ENCODE assay signal across 14 mouse cellular contexts in genomic region chr7:142478574-142478973, GRCm38 (mm10). TPM values are rescaled to one million over a fixed set of nuclear protein-coding genes. Genes with fewer than 3 reads are reported as not detected.
DNase-seq lines count a peak whose midpoint lies in the region; ATAC-seq and TF ChIP-seq lines count a peak whose summit lies in the region.
"Had no signal": no experiment of that assay in that cellular context is flagged by ENCODE, and none has a peak within 500 bp of the region (broad histone marks: within the 10 kb centered on the region; RNA-seq: fewer than 3 reads in every experiment).

No protein-coding gene starts in this region.

- no peak for TF ChIP-seq CTCF in gastrocnemius, adult 2 months (IDR thresholded peaks at IDR 0.05)
- no peak for TF ChIP-seq CTCF in lung, embryonic 14.5 days (IDR thresholded peaks at IDR 0.05; ENCODE audit: low read depth)

- intact Hi-C loops in gastrocnemius, adult 2 months (cut with DNase I), result no loop called here

- peak overlapping the region; percentile 89 for H3K27ac ChIP-seq in gastrocnemius, adult 2 months
- H3K27ac ChIP-seq in lung, embryonic 14.5 days (ENCODE audit: low read depth), result peak overlapping the region; percentile 76
- peak overlapping the region; percentile 51 for H3K27ac ChIP-seq in heart, embryonic 16.5 days (ENCODE audit: low read length)

- peak overlapping the region; percentile 73 for H3K4me3 ChIP-seq in gastrocnemius, adult 2 months
- peak overlapping the region; percentile 9; the same call in 1 of the 2 replicates for H3K4me3 ChIP-seq in lung, embryonic 14.5 days (ENCODE audit: low read depth, low read length)
- no peak overlapping the region; the same call in 1 of the 2 replicates for H3K4me3 ChIP-seq in heart, embryonic 16.5 days (ENCODE audit: low read length)
- peak overlapping the region; percentile 86 for H3K4me3 ChIP-seq in myocyte

- H3K36me3 ChIP-seq in lung, embryonic 14.5 days (ENCODE audit: insufficient read depth), result 0 out of 2 replicates have a peak, but pooled peaks cover 4% of the 10 kb centered on the region
- H3K36me3 ChIP-seq in heart, embryonic 16.5 days (ENCODE audit: control insufficient read depth, insufficient read depth), result no peaks in the 10 kb centered on the region
- H3K36me3 ChIP-seq in myocyte (ENCODE audit: control insufficient read depth, insufficient read depth), result peaks cover 4% of the 10 kb centered on the region

- H3K9ac ChIP-seq in lung, embryonic 14.5 days, result no peak overlapping the region
- peak overlapping the region; percentile 44 for H3K9ac ChIP-seq in heart, embryonic 16.5 days (ENCODE audit: low read length)

- H3K79me2 ChIP-seq in myocyte (ENCODE audit: control insufficient read depth, insufficient read depth), result peaks cover 84% of the 10 kb centered on the region

- WGBS in lung, embryonic 14.5 days, result 82% methylated on average over 2 of the region's 2 CpGs
- WGBS in heart, embryonic 16.5 days, result 75% methylated on average over 2 of the region's 2 CpGs

- no peak overlapping the region for H3ac ChIP-seq in myocyte (ENCODE audit: control insufficient read depth, insufficient read length)

- no peaks in the 10 kb centered on the region for H3K27me3 ChIP-seq in lung, embryonic 14.5 days (ENCODE audit: insufficient read depth, low read length)
- H3K27me3 ChIP-seq in heart, embryonic 16.5 days (ENCODE audit: control insufficient read depth, insufficient read depth, low read length), result no peaks in the 10 kb centered on the region
- H3K27me3 ChIP-seq in myocyte (ENCODE audit: control insufficient read depth, insufficient read depth, insufficient read length), result no peaks in the 10 kb centered on the region

- no peaks in the 10 kb centered on the region for H3K9me3 ChIP-seq in lung, embryonic 14.5 days (ENCODE audit: low read depth, low read length)
- H3K9me3 ChIP-seq in heart, embryonic 16.5 days (replicated peaks; ENCODE audit: control insufficient read depth, low read length), result no peaks in the 10 kb centered on the region

- DNase-seq in gastrocnemius, adult 2 months, result peak; percentile 26
- DNase-seq in gastrocnemius, postnatal 10 days, result no peak
- DNase-seq in lung, embryonic 14.5 days, result no peak
- no peak for DNase-seq in lung, postnatal 10 days
- no peak for DNase-seq in adrenal gland, postnatal 36 days
- DNase-seq in cerebellum, postnatal 10 days, result no peak
- DNase-seq: adrenal gland, adult 2 months; cerebellum, postnatal 25 days; kidney, adult 9 months; liver had no signal

- peaks cover 39% of the 10 kb centered on the region for H3K4me1 ChIP-seq in lung, embryonic 14.5 days (ENCODE audit: insufficient read depth)
- peaks cover 73% of the 10 kb centered on the region for H3K4me1 ChIP-seq in heart, embryonic 16.5 days (ENCODE audit: control insufficient read depth, insufficient read depth, low read length)

- no peak for ATAC-seq in lung, embryonic 14.5 days (ENCODE audit: insufficient read depth)
- ATAC-seq in heart, embryonic 16.5 days (replicated peaks; ENCODE audit: extremely low read depth, insufficient read depth, low FRiP score), result no peak

- peak overlapping the region; percentile 61 for H3K4me2 ChIP-seq in lung, embryonic 14.5 days
- H3K4me2 ChIP-seq in heart, embryonic 16.5 days (ENCODE audit: low read depth, low read length), result peak overlapping the region; percentile 29
- H3K4me2 ChIP-seq in myocyte (ENCODE audit: low read depth), result peak overlapping the region; percentile 94

- TF ChIP-seq POLR2A in myocyte (IDR thresholded peaks at IDR 0.05; ENCODE audit: insufficient read length, low read depth), result no peak

TF ChIP-seq in myocyte, 11 proteins besides CTCF, POLR2A, EP300 and RAD21:
- no peak for TF ChIP-seq TCF12 (IDR thresholded peaks at IDR 0.05; ENCODE audit: insufficient read depth, poor library complexity, severe bottlenecking)

RNA-seq across cellular contexts. Expression of gene Lsp1, which starts 18.0 kb away (rescaled TPM):
- total RNA-seq in gastrocnemius, adult 2 months (2021), result 10 to 100 TPM; 25.8 to 47.3 TPM
- total RNA-seq in gastrocnemius, postnatal 10 days (2021), result 10 to 100 TPM; 14.4 to 24.4 TPM
- polyA plus RNA-seq in lung, embryonic 14.5 days (2014; fragmentation: Nextera tagmentation; extraction: Ambion mirVana), result 98.0 and 99.6 TPM in 2 replicates
- 73.5 and 83.5 TPM in 2 replicates for polyA plus RNA-seq in heart, embryonic 16.5 days (2015; fragmentation: Nextera tagmentation; extraction: Ambion mirVana)
- 298 TPM for polyA plus RNA-seq in myocyte (2012; fragmentation: generic; extraction: Trizol)
- 10 to 100 TPM; 16.8 to 23.1 TPM for total RNA-seq in adrenal gland, postnatal 36 days (2021)

RNA-seq across cellular contexts. Expression of gene Tnnt3, which starts 20.1 kb away (rescaled TPM):
- total RNA-seq in gastrocnemius, adult 2 months (2021), result over 10,000 TPM; 28,899 to 38,022 TPM
- over 10,000 TPM; 17,146 to 18,824 TPM for total RNA-seq in gastrocnemius, postnatal 10 days (2021)
- 1.5 and 2.5 TPM in 2 replicates for polyA plus RNA-seq in lung, embryonic 14.5 days (2014; fragmentation: Nextera tagmentation; extraction: Ambion mirVana)
- polyA plus RNA-seq in heart, embryonic 16.5 days (2015; fragmentation: Nextera tagmentation; extraction: Ambion mirVana), result 5.3 and 17.1 TPM in 2 replicates
- polyA plus RNA-seq in myocyte (2012; fragmentation: generic; extraction: Trizol), result 2,107 TPM
- total RNA-seq in adrenal gland, postnatal 36 days (2021), result 1 to 10 TPM in 1 of 2 experiments, under 1 TPM in 1; 0.40 to 1.2 TPM
- total RNA-seq: adrenal gland, adult 2 months had no signal
- polyA plus RNA-seq: adrenal gland, adult 2 months had no signal

RNA-seq across cellular contexts. Expression of gene Tnni2, which starts 37.0 kb away (rescaled TPM):
- total RNA-seq in gastrocnemius, adult 2 months (2021), result over 10,000 TPM; 15,929 to 19,962 TPM
- over 10,000 TPM; 11,296 to 12,937 TPM for total RNA-seq in gastrocnemius, postnatal 10 days (2021)
- 0.86 and 1.6 TPM in 2 replicates for polyA plus RNA-seq in lung, embryonic 14.5 days (2014; fragmentation: Nextera tagmentation; extraction: Ambion mirVana)
- 14.1 and 27.0 TPM in 2 replicates for polyA plus RNA-seq in heart, embryonic 16.5 days (2015; fragmentation: Nextera tagmentation; extraction: Ambion mirVana)
- 3,238 TPM for polyA plus RNA-seq in myocyte (2012; fragmentation: generic; extraction: Trizol)
- total RNA-seq in adrenal gland, postnatal 36 days (2021), result under 1 TPM; 0.50 to 0.89 TPM
- total RNA-seq: midbrain, postnatal 0 days had no signal
- polyA plus RNA-seq: adrenal gland, adult 2 months had no signal

RNA-seq across cellular contexts. Expression of gene Syt8, which starts 43.9 kb away (rescaled TPM):
- not detected for total RNA-seq in gastrocnemius, adult 2 months (2021)
- under 1 TPM in 1 of 2 experiments, not detected in 1; 0.36 TPM for total RNA-seq in gastrocnemius, postnatal 10 days (2021)
- polyA plus RNA-seq in lung, embryonic 14.5 days (2014; fragmentation: Nextera tagmentation; extraction: Ambion mirVana), result not detected in 2 replicates
- 0.17 and 0.32 TPM in 2 replicates for polyA plus RNA-seq in heart, embryonic 16.5 days (2015; fragmentation: Nextera tagmentation; extraction: Ambion mirVana)
- polyA plus RNA-seq in myocyte (2012; fragmentation: generic; extraction: Trizol), result 14.5 TPM
- total RNA-seq in adrenal gland, postnatal 36 days (2021), result not detected
- total RNA-seq: adrenal gland, adult 2 months; midbrain, postnatal 0 days had no signal
- polyA plus RNA-seq: hindbrain, embryonic 11.5 days; midbrain, postnatal 0 days had no signal

RNA-seq across cellular contexts. Expression of gene Mrpl23, which starts 53.9 kb away (rescaled TPM):
- total RNA-seq in gastrocnemius, adult 2 months (2021), result 1 to 10 TPM in 1 of 2 experiments, under 1 TPM in 1; 0.89 to 1.4 TPM
- total RNA-seq in gastrocnemius, postnatal 10 days (2021), result 1 to 10 TPM; 6.4 to 7.2 TPM
- polyA plus RNA-seq in lung, embryonic 14.5 days (2014; fragmentation: Nextera tagmentation; extraction: Ambion mirVana), result 20.3 and 31.0 TPM in 2 replicates
- 14.2 and 20.0 TPM in 2 replicates for polyA plus RNA-seq in heart, embryonic 16.5 days (2015; fragmentation: Nextera tagmentation; extraction: Ambion mirVana)
- polyA plus RNA-seq in myocyte (2012; fragmentation: generic; extraction: Trizol), result 73.3 TPM
- 1 to 10 TPM; 6.2 to 8.1 TPM for total RNA-seq in adrenal gland, postnatal 36 days (2021)

Comparison
In these comparisons a context has a peak if more than half of its experiments do, and no peak if none do; other contexts are left out.
1. H3K4me2 ChIP-seq: peak in every context shown above with its lines; median percentile 94 in myocyte; 61 in lung, embryonic 14.5 days; 29 in heart, embryonic 16.5 days.
2. RNA of gene Tnnt3, which starts 20.1 kb away (total RNA-seq): 28,899 to 38,022 TPM in gastrocnemius, adult 2 months and 17,146 to 18,824 TPM in gastrocnemius, postnatal 10 days; 0.40 to 1.2 TPM in adrenal gland, postnatal 36 days; every median in the first group is over 1,000 times any median in the second.
3. RNA of gene Tnni2, which starts 37.0 kb away (total RNA-seq): 15,929 to 19,962 TPM in gastrocnemius, adult 2 months and 11,296 to 12,937 TPM in gastrocnemius, postnatal 10 days; 0.50 to 0.89 TPM in adrenal gland, postnatal 36 days; every median in the first group is over 1,000 times any median in the second.
4. Peak in every context shown above with its lines, with median percentiles within 50 percentile points of each other: H3K27ac ChIP-seq.